Mouse (Mus musculus): ENCODE data around the gene Stard10. TPM values are rescaled to one million over a fixed set of nuclear protein-coding genes. Genes with fewer than 3 reads are reported as not detected.
A peak's percentile ranks its signal among the peaks of the same experiment; 100 is the strongest.

Gene Stard10
- total and polyA plus RNA-seq, 2 experiments from 2014 or later = 45.9 to 62.6 TPM

DNA sequence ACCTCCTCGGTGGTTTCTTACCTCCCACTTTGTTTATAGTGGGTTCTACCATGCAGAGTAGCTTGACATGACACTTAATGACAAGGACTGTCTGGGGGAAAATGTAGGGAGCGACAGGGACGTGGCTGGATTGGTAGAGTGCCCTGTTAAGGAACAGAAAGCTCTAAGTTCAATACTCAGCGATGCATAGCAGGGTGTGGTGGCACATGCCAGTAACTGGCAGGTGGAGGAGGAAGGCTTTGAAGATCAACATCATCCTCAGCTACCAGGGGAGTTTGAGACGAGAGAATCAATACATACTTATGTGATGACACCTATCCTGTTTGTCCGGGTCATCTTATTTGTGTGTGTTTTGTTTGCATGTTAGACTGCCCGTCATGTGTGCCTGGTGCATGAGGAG is 52.8 kb downstream of the Stard10 start:
- no peak for TF ChIP-seq CTCF (IDR thresholded peaks at IDR 0.05; ENCODE audit: low read depth)
- TF ChIP-seq EP300 (IDR thresholded peaks at IDR 0.05; ENCODE audit: low read depth) = no peak
- Histone ChIP-seq H3K27ac (ENCODE audit: low read depth) (no peak overlapping the region), H3K9me3 (replicated peaks; ENCODE audit: control insufficient read depth, low read length) (no peaks in the 10 kb centered on the region), H3K4me2 (ENCODE audit: low read depth, low read length) (no peak overlapping the region), H3K36me3 (replicated peaks; ENCODE audit: control insufficient read depth, insufficient read depth, low read length) (no peaks in the 10 kb centered on the region), H3K4me1 (ENCODE audit: control insufficient read depth, insufficient read depth) (no peaks in the 10 kb centered on the region), H3K4me3 (ENCODE audit: low read depth, low read length) (no peak overlapping the region), H3K27me3 (ENCODE audit: control insufficient read depth, insufficient read depth, low read length) (no peaks in the 10 kb centered on the region), H3K9ac (replicated peaks; ENCODE audit: low read depth, low read length) (no peak overlapping the region)
- ATAC-seq (ENCODE audit: insufficient read depth, low read depth) (no peak), DNase-seq (ENCODE audit: low spot score) (no peak)
- WGBS = 78% methylated on average over 7 of the region's 7 CpGs

DNA sequence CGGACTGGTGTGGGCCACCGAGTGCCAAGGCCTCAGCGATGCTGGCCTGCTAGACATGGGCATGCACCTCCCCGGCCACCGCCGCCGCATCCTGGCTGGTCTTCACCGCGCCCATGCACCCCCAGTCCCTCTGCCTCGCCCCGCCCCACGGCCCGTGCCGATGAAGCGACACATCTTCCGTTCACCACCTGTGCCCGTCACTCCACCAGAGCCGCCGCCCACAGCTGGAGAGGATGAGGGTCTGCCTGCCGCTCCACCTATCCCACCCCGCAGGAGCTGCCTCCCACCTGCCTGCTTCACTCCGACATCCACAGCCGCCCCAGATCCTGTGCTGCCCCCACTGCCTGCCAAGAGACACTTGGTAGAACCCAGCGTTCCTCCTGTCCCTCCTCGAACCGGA is 56.2 kb downstream of the Stard10 start:
- no peak for TF ChIP-seq EP300 (IDR thresholded peaks at IDR 0.05; ENCODE audit: low read depth)
- no peak for TF ChIP-seq CTCF (IDR thresholded peaks at IDR 0.05; ENCODE audit: low read depth)
- no peaks in the 10 kb centered on the region for H3K27me3 ChIP-seq (ENCODE audit: control insufficient read depth, insufficient read depth, low read length)
- 86% methylated on average over 26 of the region's 26 CpGs for WGBS

GRCm38 (mm10) chr7:101374155-101374554 is 57.3 kb downstream of the Stard10 start:
- ATAC-seq (ENCODE audit: insufficient read depth, low read depth) (peak; percentile 27; the same call in 1 of the 2 replicates), DNase-seq (ENCODE audit: low spot score) (peak; percentile 77)
- no peaks in the 10 kb centered on the region for H3K9me3 ChIP-seq (replicated peaks; ENCODE audit: control insufficient read depth, low read length)
- H3K4me3 ChIP-seq (ENCODE audit: low read depth, low read length) = no peak overlapping the region
- no peak for TF ChIP-seq EP300 (IDR thresholded peaks at IDR 0.05; ENCODE audit: low read depth)
- TF ChIP-seq CTCF (IDR thresholded peaks at IDR 0.05; ENCODE audit: low read depth) = peak; percentile 85
- H3K27ac ChIP-seq (ENCODE audit: low read depth) = no peak overlapping the region
- no peaks in the 10 kb centered on the region for H3K36me3 ChIP-seq (replicated peaks; ENCODE audit: control insufficient read depth, insufficient read depth, low read length)
- H3K9ac ChIP-seq (replicated peaks; ENCODE audit: low read depth, low read length) = no peak overlapping the region
- no peak overlapping the region for H3K4me2 ChIP-seq (ENCODE audit: low read depth, low read length)
- H3K27me3 ChIP-seq (ENCODE audit: control insufficient read depth, insufficient read depth, low read length) = no peaks in the 10 kb centered on the region
- H3K4me1 ChIP-seq (ENCODE audit: control insufficient read depth, insufficient read depth) = peaks cover 18% of the 10 kb centered on the region

More for the DNA sequence above, 56.2 kb downstream of the Stard10 start:
- Histone ChIP-seq H3K4me1 (ENCODE audit: control insufficient read depth, insufficient read depth) (peaks cover 8% of the 10 kb centered on the region; the same call in 1 of the 2 replicates), H3K4me2 (ENCODE audit: low read depth, low read length) (no peak overlapping the region), H3K27ac (ENCODE audit: low read depth) (no peak overlapping the region), H3K36me3 (replicated peaks; ENCODE audit: control insufficient read depth, insufficient read depth, low read length) (no peaks in the 10 kb centered on the region), H3K9ac (replicated peaks; ENCODE audit: low read depth, low read length) (no peak overlapping the region), H3K9me3 (replicated peaks; ENCODE audit: control insufficient read depth, low read length) (no peaks in the 10 kb centered on the region), H3K4me3 (ENCODE audit: low read depth, low read length) (no peak overlapping the region)
- DNase-seq (ENCODE audit: low spot score) (no peak), ATAC-seq (ENCODE audit: insufficient read depth, low read depth) (no peak)

DNA sequence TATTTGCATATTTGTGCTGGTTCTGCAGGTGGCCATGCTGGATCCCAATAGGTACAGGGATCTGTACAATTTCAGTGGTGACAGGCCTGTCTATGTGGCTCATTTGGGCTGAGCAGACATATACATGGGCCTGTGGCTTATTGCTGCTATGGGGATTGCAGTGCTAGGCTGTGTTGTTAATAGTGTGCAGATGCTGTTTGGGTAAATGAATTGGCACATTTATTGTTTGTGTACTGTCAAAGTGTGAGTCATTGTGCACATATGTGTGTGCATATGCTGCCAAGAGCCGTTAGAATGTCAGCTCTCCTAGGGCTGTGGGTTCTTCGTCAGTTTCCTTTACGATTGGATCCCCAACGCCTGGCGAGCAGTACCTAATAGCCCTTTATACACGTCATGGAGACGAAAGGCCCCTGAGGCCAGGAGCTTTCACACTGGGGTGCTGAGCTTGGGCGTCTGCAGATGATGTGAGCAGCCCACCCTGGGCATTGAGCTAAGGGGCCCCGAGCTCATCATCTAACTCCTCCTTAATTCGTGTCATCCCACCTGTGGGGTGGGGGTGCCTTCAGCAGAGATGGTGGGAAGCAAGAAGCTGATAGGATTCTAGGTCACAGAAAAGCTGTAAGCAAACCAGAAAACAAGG is 59.9 kb downstream of the Stard10 start:
- peaks cover 22% of the 10 kb centered on the region for H3K4me1 ChIP-seq (ENCODE audit: control insufficient read depth, insufficient read depth)
- TF ChIP-seq CTCF (IDR thresholded peaks at IDR 0.05; ENCODE audit: low read depth) (no peak), EP300 (IDR thresholded peaks at IDR 0.05; ENCODE audit: low read depth) (no peak)
- H3K4me3 ChIP-seq (ENCODE audit: low read depth, low read length) = no peak overlapping the region
- H3K36me3 ChIP-seq (replicated peaks; ENCODE audit: control insufficient read depth, insufficient read depth, low read length) = no peaks in the 10 kb centered on the region
- H3K9me3 ChIP-seq (replicated peaks; ENCODE audit: control insufficient read depth, low read length) = no peaks in the 10 kb centered on the region
- H3K4me2 ChIP-seq (ENCODE audit: low read depth, low read length) = no peak overlapping the region
- no peak overlapping the region for H3K27ac ChIP-seq (ENCODE audit: low read depth)
- H3K9ac ChIP-seq (replicated peaks; ENCODE audit: low read depth, low read length) = no peak overlapping the region
- DNase-seq (ENCODE audit: low spot score) (no peak), ATAC-seq (ENCODE audit: insufficient read depth, low read depth) (no peak)
- whole genome bisulfite sequencing = 76% methylated on average over 10 of the region's 10 CpGs
- H3K27me3 ChIP-seq (ENCODE audit: control insufficient read depth, insufficient read depth, low read length) = no peaks in the 10 kb centered on the region

DNA sequence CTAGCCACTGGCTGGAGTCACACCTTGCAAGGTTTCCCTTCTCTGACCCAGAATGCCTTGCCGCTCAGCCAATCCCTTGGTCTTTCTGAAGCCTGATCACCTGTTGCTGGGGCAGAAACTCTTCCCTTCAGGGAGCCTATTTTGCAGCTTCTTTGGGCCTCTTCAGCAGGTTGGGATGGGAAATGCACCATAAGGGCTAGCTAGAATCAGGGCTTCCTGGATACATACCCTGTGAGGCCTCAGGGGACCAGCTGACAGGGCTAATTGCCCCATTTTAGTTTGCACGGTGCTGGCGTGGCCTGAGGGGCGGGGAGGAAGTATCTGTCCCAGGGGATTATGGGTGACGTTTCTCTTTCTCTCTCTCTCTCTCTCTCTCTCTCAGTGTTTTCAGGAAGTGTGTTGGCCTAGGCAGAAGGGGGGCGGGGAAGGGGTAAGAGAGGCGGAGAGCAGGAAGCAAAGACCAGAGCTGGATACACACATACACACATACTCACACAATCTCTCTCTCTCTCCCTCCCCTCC is 60.9 kb downstream of the Stard10 start:
- peaks cover 22% of the 10 kb centered on the region for H3K4me1 ChIP-seq (ENCODE audit: control insufficient read depth, insufficient read depth)
- H3K36me3 ChIP-seq (replicated peaks; ENCODE audit: control insufficient read depth, insufficient read depth, low read length) = no peaks in the 10 kb centered on the region
- ATAC-seq (ENCODE audit: insufficient read depth, low read depth) (peak; percentile 91), DNase-seq (ENCODE audit: low spot score) (peak; percentile 87)
- H3K4me2 ChIP-seq (ENCODE audit: low read depth, low read length) = peak overlapping the region; percentile 66
- H3K27ac ChIP-seq (ENCODE audit: low read depth) = peak overlapping the region; percentile 78
- no peaks in the 10 kb centered on the region for H3K27me3 ChIP-seq (ENCODE audit: control insufficient read depth, insufficient read depth, low read length)
- TF ChIP-seq CTCF (IDR thresholded peaks at IDR 0.05; ENCODE audit: low read depth) (no peak), EP300 (IDR thresholded peaks at IDR 0.05; ENCODE audit: low read depth) (peak; percentile 70; the same call in 1 of the 2 replicates)
- H3K9me3 ChIP-seq (replicated peaks; ENCODE audit: control insufficient read depth, low read length) = no peaks in the 10 kb centered on the region
- peak overlapping the region; percentile 40 for H3K4me3 ChIP-seq (ENCODE audit: low read depth, low read length)
- 20% methylated on average over 7 of the region's 7 CpGs for WGBS
- H3K9ac ChIP-seq (replicated peaks; ENCODE audit: low read depth, low read length) = peak overlapping the region; percentile 56

Data from heart, postnatal 0 days (tissue).